Mouse (Mus musculus): ENCODE results near the gene Cxcl17.

Gene Cxcl17

GRCm38 (mm10) chr7:25367632-25368293 lies 44.9 kb downstream of the Cxcl17 start:
- peak; percentile 50 to 62 for DNase-seq

DNA sequence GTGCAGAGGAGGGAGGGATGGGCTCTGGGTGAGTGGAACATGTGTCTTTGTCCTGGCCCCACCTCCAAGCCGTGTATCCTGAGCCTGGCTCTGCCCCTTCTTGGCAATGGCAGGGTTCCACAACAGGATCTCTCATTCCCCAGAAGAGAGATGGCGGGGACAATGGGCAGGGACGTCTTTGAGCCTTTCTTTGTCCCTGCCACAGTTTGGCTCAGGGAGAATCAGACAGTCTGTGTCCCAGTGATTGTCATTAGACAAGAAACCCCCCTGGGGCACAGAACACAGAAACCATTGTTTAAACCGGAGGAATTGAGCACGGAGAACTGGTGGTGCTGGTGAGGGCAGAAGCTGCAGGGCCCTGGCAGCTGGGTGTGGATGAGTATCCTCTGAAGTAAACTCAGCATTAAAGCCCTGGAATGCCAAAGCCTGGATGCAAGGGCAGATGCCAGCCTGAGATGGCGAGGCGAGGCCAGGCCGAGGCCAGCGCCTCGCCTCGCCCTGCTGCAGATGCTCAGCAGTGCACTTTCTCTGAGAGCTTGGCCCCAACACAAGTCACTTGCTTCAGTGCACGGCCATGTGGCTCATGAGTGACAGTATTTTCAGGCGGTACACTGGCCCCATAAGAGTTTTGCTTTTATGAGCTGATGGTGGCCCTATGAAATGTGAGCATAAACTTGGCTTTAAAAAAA lies 46.6 kb downstream of the Cxcl17 start:
- no peak for DNase-seq

DNA sequence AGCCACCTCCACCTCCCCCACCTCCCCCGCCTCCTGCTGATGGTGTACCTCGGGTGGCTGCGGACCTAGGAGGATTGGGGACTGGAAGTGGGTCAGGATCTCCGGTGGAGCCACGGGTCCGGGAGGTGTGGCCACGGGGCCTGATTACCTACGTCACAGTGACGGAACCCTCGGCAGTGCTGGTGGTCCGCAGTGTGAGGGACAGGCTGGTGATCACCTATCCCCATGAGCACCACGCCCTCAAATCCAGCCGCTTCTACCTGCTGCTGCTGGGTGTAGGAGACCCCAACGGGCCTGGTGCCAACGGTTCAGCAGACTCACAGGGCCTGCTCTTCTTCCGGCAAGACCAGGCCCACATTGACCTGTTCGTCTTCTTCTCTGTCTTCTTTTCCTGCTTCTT lies 49.1 kb downstream of the Cxcl17 start:
- DNase-seq, result no peak

GRCm38 (mm10) chr7:25363151-25363550 lies 49.5 kb downstream of the Cxcl17 start:
- peak in 1 of 2 experiments; percentile 55 for DNase-seq

DNA sequence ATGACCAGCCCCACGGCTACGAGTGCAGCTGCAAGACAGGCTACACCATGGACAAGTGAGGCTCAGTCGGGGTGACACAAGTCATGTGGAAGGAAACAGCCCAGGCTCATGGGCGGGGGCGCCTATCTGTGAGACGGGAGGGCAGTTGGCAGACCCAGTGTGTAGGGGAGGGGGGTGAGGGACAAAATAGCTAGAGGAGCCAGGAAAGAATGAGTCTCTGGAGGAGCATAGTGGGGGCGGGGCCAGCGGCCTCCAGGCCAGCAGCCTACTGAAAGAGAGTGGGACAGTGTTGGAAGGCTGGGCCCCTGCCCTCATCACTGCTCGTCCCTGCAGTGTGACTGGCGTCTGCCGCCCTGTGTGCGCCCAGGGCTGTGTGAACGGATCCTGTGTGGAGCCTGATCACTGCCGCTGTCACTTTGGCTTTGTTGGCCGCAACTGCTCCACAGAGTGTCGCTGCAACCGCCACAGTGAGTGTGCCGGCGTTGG lies 53.9 kb downstream of the Cxcl17 start:
- DNase-seq, result peak; percentile 19 to 56
